In the genomic region with DNA sequence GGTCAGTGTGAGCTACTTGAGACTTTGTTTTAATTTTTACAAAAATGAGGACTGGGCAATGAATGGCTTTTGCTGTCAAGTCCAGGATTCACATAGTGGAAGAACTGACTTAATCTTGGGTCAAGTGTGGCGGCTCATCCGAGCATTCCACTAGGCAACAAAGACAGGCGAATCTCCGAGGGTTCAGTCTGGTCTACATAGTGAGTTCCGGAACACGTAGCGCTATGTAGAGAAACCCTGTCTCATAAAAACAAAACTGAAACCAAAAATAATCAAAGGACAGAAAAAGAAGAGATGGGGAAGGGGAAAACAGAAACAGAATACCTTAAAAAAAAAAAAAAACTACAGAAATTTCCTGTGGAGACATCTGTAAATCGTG, we compare ENCODE assay signal across 8 mouse cellular contexts. TPM values are rescaled to one million over a fixed set of nuclear protein-coding genes. Genes with fewer than 3 reads are reported as not detected.
A peak's percentile ranks its signal among the peaks of the same experiment; 100 is the strongest.
DNase-seq lines count a peak whose midpoint lies in the region; ATAC-seq and TF ChIP-seq lines count a peak whose summit lies in the region.

No protein-coding gene starts in this region.

- no peaks in the 10 kb centered on the region for H3K36me3 ChIP-seq in lung, embryonic 14.5 days (ENCODE audit: insufficient read depth)
- H3K36me3 ChIP-seq in hindbrain, postnatal 0 days (ENCODE audit: insufficient read depth, low read length) = no peaks in the 10 kb centered on the region

- H3K27me3 ChIP-seq in lung, embryonic 14.5 days (ENCODE audit: insufficient read depth, low read length) = no peaks in the 10 kb centered on the region; the same call in 1 of the 2 replicates
- H3K27me3 ChIP-seq in hindbrain, postnatal 0 days (ENCODE audit: insufficient read depth, low read length) = no peaks in the 10 kb centered on the region

- H3K4me1 ChIP-seq in lung, embryonic 14.5 days (ENCODE audit: insufficient read depth) = no peaks in the 10 kb centered on the region
- H3K4me1 ChIP-seq in hindbrain, postnatal 0 days (ENCODE audit: insufficient read depth, low read length) = peaks cover 4% of the 10 kb centered on the region; the same call in 1 of the 2 replicates

- H3K27ac ChIP-seq in lung, embryonic 14.5 days (ENCODE audit: low read depth) = no peak overlapping the region
- H3K27ac ChIP-seq in hindbrain, postnatal 0 days = no peak overlapping the region

- H3K9me3 ChIP-seq in lung, embryonic 14.5 days (ENCODE audit: low read depth, low read length) = no peaks in the 10 kb centered on the region
- H3K9me3 ChIP-seq in hindbrain, postnatal 0 days (ENCODE audit: low read length) = no peaks in the 10 kb centered on the region

- peak overlapping the region; percentile 61 for H3K4me2 ChIP-seq in lung, embryonic 14.5 days
- H3K4me2 ChIP-seq in hindbrain, postnatal 0 days (ENCODE audit: low read depth, low read length) = peak overlapping the region; percentile 59

- H3K4me3 ChIP-seq in lung, embryonic 14.5 days (ENCODE audit: low read depth, low read length) = peak overlapping the region; percentile 75; the same call in 1 of the 2 replicates
- H3K4me3 ChIP-seq in hindbrain, postnatal 0 days (ENCODE audit: low read length) = peak overlapping the region; percentile 85

- no peak for DNase-seq in lung, embryonic 14.5 days
- DNase-seq in lung, postnatal 4 days = no peak
- peak; percentile 16 for DNase-seq in brain, adult 2 months (ENCODE audit: low read depth, low spot score)
- no peak for DNase-seq in hindbrain, postnatal 0 days (ENCODE audit: low spot score)
- peak; percentile 75 for DNase-seq in naive thymus-derived CD4-positive, alpha-beta T cell, adult 2 months (ENCODE audit: low read depth)
- no peak for DNase-seq in cerebellum, postnatal 14 days
- DNase-seq in testis, postnatal 10 days (ENCODE audit: low spot score) = no peak

- H3K9ac ChIP-seq in lung, embryonic 14.5 days = no peak overlapping the region
- H3K9ac ChIP-seq in hindbrain, postnatal 0 days (replicated peaks; ENCODE audit: low read length) = no peak overlapping the region

- ATAC-seq in lung, embryonic 14.5 days (ENCODE audit: insufficient read depth) = no peak
- ATAC-seq in hindbrain, postnatal 0 days = no peak
- ATAC-seq in frontal cortex, adult (ENCODE audit: low TSS enrichment) = no peak

- WGBS in lung, embryonic 14.5 days = 49% methylated on average over 8 of the region's 8 CpGs
- WGBS in hindbrain, postnatal 0 days = 43% methylated on average over 8 of the region's 8 CpGs

- no peak for TF ChIP-seq CTCF in lung, embryonic 14.5 days (IDR thresholded peaks at IDR 0.05; ENCODE audit: low read depth)
- no peak for TF ChIP-seq CTCF in hindbrain, postnatal 0 days (IDR thresholded peaks at IDR 0.05; ENCODE audit: low read depth)

RNA-seq across cellular contexts. Expression of gene Tmem192, which starts 0.6 kb away (rescaled TPM):
- polyA plus RNA-seq in lung, embryonic 14.5 days (2014; fragmentation: Nextera tagmentation; extraction: Ambion mirVana) = 27.9 and 29.1 TPM in 2 replicates
- total RNA-seq in hindbrain, postnatal 0 days (2014; rRNA removed) = 21.1 and 22.8 TPM in 2 replicates
- 45.4 and 47.0 TPM in 2 replicates for polyA plus RNA-seq in hindbrain, postnatal 0 days (2015; fragmentation: Nextera tagmentation; extraction: Ambion mirVana)

RNA-seq across cellular contexts. Expression of gene Trim75, which starts 41.2 kb away (rescaled TPM):
- not detected in 2 replicates for polyA plus RNA-seq in lung, embryonic 14.5 days (2014; fragmentation: Nextera tagmentation; extraction: Ambion mirVana)
- total RNA-seq in hindbrain, postnatal 0 days (2014; rRNA removed) = not detected in 2 replicates
- polyA plus RNA-seq in hindbrain, postnatal 0 days (2015; fragmentation: Nextera tagmentation; extraction: Ambion mirVana) = 0.05 TPM in 1 of 2 replicates, not detected in the other

Comparison
In these comparisons a context has a peak if more than half of its experiments do, and no peak if none do; other contexts are left out.
1. DNase-seq: peak in brain, adult 2 months (single experiment) and naive thymus-derived CD4-positive, alpha-beta T cell, adult 2 months (single experiment); none in lung, embryonic 14.5 days (single experiment), lung, postnatal 4 days (0 of 2), hindbrain, postnatal 0 days (single experiment), cerebellum, postnatal 14 days (0 of 2) and testis, postnatal 10 days (single experiment).